Mouse (Mus musculus) heart, adult 2 months (tissue): ENCODE results near the gene Tas2r117. TPM values are rescaled to one million over a fixed set of nuclear protein-coding genes. Genes with fewer than 3 reads are reported as not detected.

Experiments used
- DNase-seq, 2 experiments: peaks; one replicate each; pipeline ENCODE4 v3.0.0; 2021
- H3K27ac ChIP-seq: fragments of 200-600 bp; 2 replicates; pipeline ENCODE4 v1.8.1; 2022
- H3K27me3 ChIP-seq: fragments of 200-500 bp; 2 replicates; pipeline ENCODE4 v1.6.1; 2012; ENCODE audit warnings: mild to moderate bottlenecking, low read length, inconsistent platforms, mixed read lengths; ENCODE audit not compliant: control insufficient read depth, insufficient read depth
- H3K36me3 ChIP-seq: fragments of 200-500 bp; 2 replicates; pipeline ENCODE4 v1.6.1; 2012; ENCODE audit warnings: low read length, inconsistent platforms; ENCODE audit not compliant: control insufficient read depth, insufficient read depth
- H3K4me1 ChIP-seq: fragments of 200-500 bp; 2 replicates; pipeline ENCODE4 v1.6.1; 2011; ENCODE audit warnings: low read length; ENCODE audit not compliant: control insufficient read depth, insufficient read depth
- H3K4me3 ChIP-seq: fragments of 200-600 bp; 2 replicates; pipeline ENCODE4 v1.8.1; 2022
- H3K79me2 ChIP-seq: fragments of 200-500 bp; replicated peaks from 2 replicates; pipeline ENCODE4 v1.6.1; 2012; ENCODE audit warnings: mild to moderate bottlenecking, inconsistent platforms, low read length, moderate library complexity, mixed read lengths; ENCODE audit not compliant: control insufficient read depth, insufficient read depth
- H3K9ac ChIP-seq: fragments of 200-500 bp; 2 replicates; pipeline ENCODE4 v1.6.1; 2012; ENCODE audit warnings: low read depth, mild to moderate bottlenecking, control low read depth, inconsistent platforms, low read length, mixed read lengths
- CTCF ChIP-seq: fragments of 200-600 bp; IDR thresholded peaks from 2 replicates; pipeline ENCODE4 v1.8.1; 2022; ENCODE audit warnings: antibody characterized with exemption, mild to moderate bottlenecking, moderate library complexity
- EP300 ChIP-seq: fragments of 200-500 bp; IDR thresholded peaks from 2 replicates; pipeline ENCODE4 v1.6.1; 2011; ENCODE audit warnings: low read depth, low read length, control low read depth; ENCODE audit not compliant: insufficient read depth
- POLR2A ChIP-seq: fragments of 200-500 bp; IDR thresholded peaks from 2 replicates; pipeline ENCODE4 v1.6.1; 2011; ENCODE audit warnings: mild to moderate bottlenecking, low read depth, low read length, control low read depth; ENCODE audit not compliant: insufficient read depth
- WGBS: fragments of 180-500 bp; shearing (Covaris S2); methylation state at CpG from one replicate; pipeline ENCODE4 v1.1.7; 2018; 5-methylcytosine and 5-hydroxymethylcytosine counted together
- intact Hi-C: fragments of 180-260 bp; cut with DNase I; formaldehyde crosslinking; loops from one replicate; pipeline ENCODE4 v1.15.1; 2025
- long read RNA-seq: library from polyadenylated mRNA; stranded (forward); transcript quantifications from one replicate; pipeline ENCODE4 v2.0.0, GENCODE M21; 2021
- polyA plus RNA-seq: library from polyadenylated mRNA; depleted of rRNA; stranded (reverse); fragments of >200 nt; gene quantifications from 2 replicates; pipeline ENCODE4 v1.2.3, GENCODE M21; 2012; rRNA removed
- total RNA-seq, 2 experiments: library from RNA; stranded (reverse); gene quantifications; 2 replicates each; pipeline ENCODE4 v1.2.3; 2021

The Tas2r117 gene
- total RNA-seq (not detected), polyA plus RNA-seq (not detected in 2 replicates)
- long read RNA-seq: 0 reads

- Histone ChIP-seq H3K79me2 (no peaks in the 10 kb centered on the region), H3K27me3 (no peaks in the 10 kb centered on the region), H3K4me1 (no peaks in the 10 kb centered on the region), H3K27ac (no peak within 1 kb of the TSS), H3K36me3 (no peaks in the 10 kb centered on the region), H3K9ac (no peak within 1 kb of the TSS), H3K4me3 (no peak within 1 kb of the TSS)
- DNase-seq: no peak
- TF ChIP-seq EP300 (no peak), CTCF (no peak)
- intact Hi-C loops: loop anchor here (5.0 kb wide), 1 partner anchor 170 kb away; no protein-coding TSS in a partner anchor
- 68% methylated on average over 1 of the region's 1 CpGs for WGBS
Observed at GRCm38 (mm10) chr6:132802518-132802917, at the start of gene Tas2r117. Gene Tas2r117, plus strand, starts transcription at chr6:132802818.

GRCm38 (mm10) chr6:132754430-132754829 lies 48.2 kb upstream of the Tas2r117 start, which contains the start of gene Tas2r124:
Gene Tas2r124, plus strand, starts transcription at chr6:132754730.
- no peaks in the 10 kb centered on the region for H3K36me3 ChIP-seq
- no peak within 1 kb of the TSS for H3K9ac ChIP-seq
- H3K27me3 ChIP-seq: no peaks in the 10 kb centered on the region
- TF ChIP-seq POLR2A (no peak), CTCF (no peak), EP300 (no peak)
- no peaks in the 10 kb centered on the region for H3K79me2 ChIP-seq
- no peak within 1 kb of the TSS for H3K27ac ChIP-seq
- no peaks in the 10 kb centered on the region for H3K4me1 ChIP-seq
- no peak within 1 kb of the TSS for H3K4me3 ChIP-seq
- intact Hi-C loops: no loop called here
- 76% methylated on average over 1 of the region's 1 CpGs for WGBS
- no peak for DNase-seq

GRCm38 (mm10) chr6:132761831-132762230 lies 40.8 kb upstream of the Tas2r117 start, which contains the start of gene Tas2r102:
Gene Tas2r102, plus strand, starts transcription at chr6:132762131.
- 90% methylated on average over 2 of the region's 2 CpGs for WGBS
- Histone ChIP-seq H3K4me3 (no peak within 1 kb of the TSS), H3K27ac (no peak within 1 kb of the TSS), H3K36me3 (no peaks in the 10 kb centered on the region), H3K79me2 (no peaks in the 10 kb centered on the region), H3K4me1 (no peaks in the 10 kb centered on the region), H3K27me3 (no peaks in the 10 kb centered on the region), H3K9ac (no peak within 1 kb of the TSS)
- no peak for DNase-seq
- TF ChIP-seq EP300 (no peak), CTCF (no peak), POLR2A (no peak)
- intact Hi-C loops: no loop called here

- no peaks in the 10 kb centered on the region for H3K36me3 ChIP-seq
- no peaks in the 10 kb centered on the region for H3K27me3 ChIP-seq
- TF ChIP-seq EP300: no peak
- no peak for TF ChIP-seq CTCF
- no peak for TF ChIP-seq POLR2A
- no peak within 1 kb of the TSS for H3K27ac ChIP-seq
- intact Hi-C loops: no loop called here
- H3K4me3 ChIP-seq: no peak within 1 kb of the TSS
- H3K79me2 ChIP-seq: no peaks in the 10 kb centered on the region
- no peak for DNase-seq
- no peaks in the 10 kb centered on the region for H3K4me1 ChIP-seq
- H3K9ac ChIP-seq: no peak within 1 kb of the TSS
Observed at GRCm38 (mm10) chr6:132778062-132778461, 24.6 kb upstream of the Tas2r117 start, which contains the start of gene Tas2r136. Gene Tas2r136, minus strand, starts transcription at chr6:132778162.

- Histone ChIP-seq H3K79me2 (no peaks in the 10 kb centered on the region), H3K4me3 (no peak overlapping the region), H3K27ac (no peak overlapping the region), H3K4me1 (no peaks in the 10 kb centered on the region), H3K36me3 (no peaks in the 10 kb centered on the region), H3K27me3 (no peaks in the 10 kb centered on the region), H3K9ac (no peak overlapping the region)
- 13% methylated on average over 1 of the region's 1 CpGs for WGBS
- no peak for DNase-seq
- TF ChIP-seq EP300 (no peak), CTCF (no peak), POLR2A (no peak)
- intact Hi-C loops: no loop called here
Observed at GRCm38 (mm10) chr6:132795393-132795792, 7.2 kb upstream of the Tas2r117 start.

GRCm38 (mm10) chr6:132846842-132847241 lies 44.2 kb downstream of the Tas2r117 start, which contains the start of gene Tas2r123:
Gene Tas2r123, plus strand, starts transcription at chr6:132847142.
- no peaks in the 10 kb centered on the region for H3K79me2 ChIP-seq
- intact Hi-C loops: no loop called here
- 63% methylated on average over 1 of the region's 1 CpGs for WGBS
- H3K4me3 ChIP-seq: no peak within 1 kb of the TSS
- no peak within 1 kb of the TSS for H3K9ac ChIP-seq
- H3K4me1 ChIP-seq: no peaks in the 10 kb centered on the region
- H3K27ac ChIP-seq: no peak within 1 kb of the TSS
- H3K36me3 ChIP-seq: no peaks in the 10 kb centered on the region
- DNase-seq: no peak
- no peaks in the 10 kb centered on the region for H3K27me3 ChIP-seq
- TF ChIP-seq EP300 (no peak), CTCF (no peak), POLR2A (no peak)

Other genes with a start within 250 kb of the Tas2r117 start
- not detected for gene Prh1, start 233.0 kb upstream of the Tas2r117 start, total RNA-seq
- gene Prh1, start 233.0 kb upstream of the Tas2r117 start, polyA plus RNA-seq: not detected in 2 replicates
- gene Prp2, start 206.9 kb upstream of the Tas2r117 start, total RNA-seq: not detected
- gene Prp2, start 206.9 kb upstream of the Tas2r117 start, polyA plus RNA-seq: not detected in 2 replicates
- gene A630073D07Rik, start 151.3 kb upstream of the Tas2r117 start, total RNA-seq: not detected
- gene A630073D07Rik, start 151.3 kb upstream of the Tas2r117 start, polyA plus RNA-seq: not detected in 2 replicates
- not detected for gene Tas2r120, start 145.9 kb upstream of the Tas2r117 start, total RNA-seq
- gene Tas2r120, start 145.9 kb upstream of the Tas2r117 start, polyA plus RNA-seq: not detected in 2 replicates
- not detected for gene Tas2r121, start 101.8 kb upstream of the Tas2r117 start, total RNA-seq
- not detected in 2 replicates for gene Tas2r121, start 101.8 kb upstream of the Tas2r117 start, polyA plus RNA-seq
- not detected for gene Tas2r122, start 90.9 kb upstream of the Tas2r117 start, total RNA-seq
- gene Tas2r122, start 90.9 kb upstream of the Tas2r117 start, polyA plus RNA-seq: not detected in 2 replicates
- not detected for gene Tas2r115, start 64.8 kb upstream of the Tas2r117 start, total RNA-seq
- not detected in 2 replicates for gene Tas2r115, start 64.8 kb upstream of the Tas2r117 start, polyA plus RNA-seq
- gene Tas2r124, start 48.1 kb upstream of the Tas2r117 start, total RNA-seq: not detected
- gene Tas2r124, start 48.1 kb upstream of the Tas2r117 start, polyA plus RNA-seq: not detected in 2 replicates
- not detected for gene Tas2r102, start 40.7 kb upstream of the Tas2r117 start, total RNA-seq
- gene Tas2r102, start 40.7 kb upstream of the Tas2r117 start, polyA plus RNA-seq: not detected in 2 replicates
- not detected for gene Tas2r136, start 24.7 kb upstream of the Tas2r117 start, total RNA-seq
- not detected in 2 replicates for gene Tas2r136, start 24.7 kb upstream of the Tas2r117 start, polyA plus RNA-seq
- gene Tas2r123, start 44.3 kb downstream of the Tas2r117 start, total RNA-seq: not detected
- not detected in 2 replicates for gene Tas2r123, start 44.3 kb downstream of the Tas2r117 start, polyA plus RNA-seq
- not detected for gene Tas2r116, start 52.6 kb downstream of the Tas2r117 start, total RNA-seq
- gene Tas2r116, start 52.6 kb downstream of the Tas2r117 start, polyA plus RNA-seq: not detected in 2 replicates
- not detected for gene Tas2r110, start 65.2 kb downstream of the Tas2r117 start, total RNA-seq
- not detected in 2 replicates for gene Tas2r110, start 65.2 kb downstream of the Tas2r117 start, polyA plus RNA-seq
- not detected for gene Tas2r113, start 90.2 kb downstream of the Tas2r117 start, total RNA-seq
- gene Tas2r113, start 90.2 kb downstream of the Tas2r117 start, polyA plus RNA-seq: not detected in 2 replicates
- not detected for gene Tas2r125, start 106.8 kb downstream of the Tas2r117 start, total RNA-seq
- gene Tas2r125, start 106.8 kb downstream of the Tas2r117 start, polyA plus RNA-seq: not detected in 2 replicates
- not detected for gene Tas2r129, start 148.3 kb downstream of the Tas2r117 start, total RNA-seq
- gene Tas2r129, start 148.3 kb downstream of the Tas2r117 start, polyA plus RNA-seq: not detected in 2 replicates
- gene Tas2r131, start 155.1 kb downstream of the Tas2r117 start, total RNA-seq: not detected
- not detected in 2 replicates for gene Tas2r131, start 155.1 kb downstream of the Tas2r117 start, polyA plus RNA-seq
- gene Tas2r109, start 178.1 kb downstream of the Tas2r117 start, total RNA-seq: not detected
- gene Tas2r109, start 178.1 kb downstream of the Tas2r117 start, polyA plus RNA-seq: not detected in 2 replicates
- not detected for gene Tas2r103, start 234.3 kb downstream of the Tas2r117 start, total RNA-seq
- not detected in 2 replicates for gene Tas2r103, start 234.3 kb downstream of the Tas2r117 start, polyA plus RNA-seq